Comparison of ENCODE assay signal across 17 mouse cellular contexts in genomic region chr16:56006798-56007197, GRCm38 (mm10).
"Had no signal": no experiment of that assay in that cellular context is flagged by ENCODE, and none has a peak within 500 bp of the region (broad histone marks: within the 10 kb centered on the region; RNA-seq: fewer than 3 reads in every experiment).

No protein-coding gene starts in this region.

- H3K9ac ChIP-seq: intestine, embryonic 15.5 days; kidney, embryonic 15.5 days; liver, embryonic 13.5 days; stomach, embryonic 15.5 days had no signal

- H3K4me3 ChIP-seq: intestine, embryonic 15.5 days; kidney, embryonic 15.5 days; liver, embryonic 13.5 days; stomach, embryonic 15.5 days had no signal

- H3K27ac ChIP-seq: intestine, embryonic 15.5 days; kidney, embryonic 15.5 days; liver, embryonic 13.5 days; macrophage; stomach, embryonic 15.5 days had no signal

- H3K27me3 ChIP-seq: intestine, embryonic 15.5 days; kidney, embryonic 15.5 days; liver, embryonic 13.5 days; stomach, embryonic 15.5 days had no signal

- H3K4me1 ChIP-seq: intestine, embryonic 15.5 days; kidney, embryonic 15.5 days; liver, embryonic 13.5 days; stomach, embryonic 15.5 days had no signal

- H3K4me2 ChIP-seq: intestine, embryonic 15.5 days; kidney, embryonic 15.5 days; liver, embryonic 13.5 days; stomach, embryonic 15.5 days had no signal

- ATAC-seq: intestine, embryonic 15.5 days had no signal

- DNase-seq: kidney, adult 11 months; kidney, adult 8-10 months; kidney, postnatal 10 days; kidney, postnatal 36 days; liver, embryonic 13.5 days; lung, adult 2 months; lung, postnatal 14 days; midbrain, embryonic 14.5 days; right cerebral cortex, postnatal 14 days; spleen, adult 18-20 months; thymus, adult 2 months; thymus, postnatal 14 days; thymus, postnatal 4 days had no signal

- H3K9me3 ChIP-seq: intestine, embryonic 15.5 days; kidney, embryonic 15.5 days; liver, embryonic 13.5 days; stomach, embryonic 15.5 days had no signal
